Mouse (Mus musculus) left cerebral cortex, adult 2 months (tissue): ENCODE results near the gene Cfap157. TPM values are rescaled to one million over a fixed set of nuclear protein-coding genes. Genes with fewer than 3 reads are reported as not detected.
A peak's percentile ranks its signal among the peaks of the same experiment; 100 is the strongest.

ENCODE experiments used
- DNase-seq, 2 experiments: peaks; one replicate each; pipeline ENCODE4 v3.0.0; 2021 to 2022; ENCODE audit warnings: low spot score in 2 of 2, mixed read lengths in 1 of 2; ENCODE audit errors: extremely low spot score in 1 of 2
- H3K27ac ChIP-seq: fragments of 200-600 bp; 2 replicates; pipeline ENCODE4 v1.8.1; 2022
- H3K4me3 ChIP-seq: fragments of 200-600 bp; 2 replicates; pipeline ENCODE4 v1.8.1; 2022
- CTCF ChIP-seq: fragments of 200-600 bp; IDR thresholded peaks from 2 replicates; pipeline ENCODE4 v1.8.1; 2022; ENCODE audit warnings: antibody characterized with exemption, mild to moderate bottlenecking, moderate library complexity
- intact Hi-C: fragments of 180-260 bp; cut with DNase I; formaldehyde crosslinking; loops from one replicate; pipeline ENCODE4 v1.15.1; 2025
- total RNA-seq, 2 experiments: library from RNA; stranded (reverse); gene quantifications; 2 replicates each; pipeline ENCODE4 v1.2.3; 2021

The Cfap157 gene
- total RNA-seq, 2 experiments from 2014 or later = 0.20 to 0.61 TPM

DNA sequence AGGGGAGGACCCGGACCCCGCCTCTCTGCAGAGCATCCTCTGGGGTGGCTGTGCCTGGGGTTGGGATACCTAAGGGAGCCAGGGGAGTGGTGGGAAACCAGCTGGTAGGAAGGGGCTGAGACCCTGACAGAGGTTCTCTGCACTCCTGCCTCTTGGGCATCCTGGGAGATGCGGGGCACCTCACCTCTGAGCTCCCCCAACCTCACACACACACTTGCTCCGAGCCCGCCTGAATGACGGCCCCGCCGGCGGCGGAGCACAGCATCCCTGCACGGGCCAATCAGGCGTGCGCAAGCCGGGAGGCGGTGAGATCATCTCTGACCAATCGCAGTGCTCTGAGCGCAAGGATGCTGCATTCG is 42.1 kb downstream of the Cfap157 start:
- peak; percentile 87 to 88 for DNase-seq
- TF ChIP-seq CTCF = no peak
- intact Hi-C loops = loop anchor here (1.0 kb wide), 1 partner anchor 29 kb away; the partner anchor contains the start of gene Cdk9
- Histone ChIP-seq H3K4me3 (peak overlapping the region; percentile 87), H3K27ac (peak overlapping the region; percentile 97)

DNA sequence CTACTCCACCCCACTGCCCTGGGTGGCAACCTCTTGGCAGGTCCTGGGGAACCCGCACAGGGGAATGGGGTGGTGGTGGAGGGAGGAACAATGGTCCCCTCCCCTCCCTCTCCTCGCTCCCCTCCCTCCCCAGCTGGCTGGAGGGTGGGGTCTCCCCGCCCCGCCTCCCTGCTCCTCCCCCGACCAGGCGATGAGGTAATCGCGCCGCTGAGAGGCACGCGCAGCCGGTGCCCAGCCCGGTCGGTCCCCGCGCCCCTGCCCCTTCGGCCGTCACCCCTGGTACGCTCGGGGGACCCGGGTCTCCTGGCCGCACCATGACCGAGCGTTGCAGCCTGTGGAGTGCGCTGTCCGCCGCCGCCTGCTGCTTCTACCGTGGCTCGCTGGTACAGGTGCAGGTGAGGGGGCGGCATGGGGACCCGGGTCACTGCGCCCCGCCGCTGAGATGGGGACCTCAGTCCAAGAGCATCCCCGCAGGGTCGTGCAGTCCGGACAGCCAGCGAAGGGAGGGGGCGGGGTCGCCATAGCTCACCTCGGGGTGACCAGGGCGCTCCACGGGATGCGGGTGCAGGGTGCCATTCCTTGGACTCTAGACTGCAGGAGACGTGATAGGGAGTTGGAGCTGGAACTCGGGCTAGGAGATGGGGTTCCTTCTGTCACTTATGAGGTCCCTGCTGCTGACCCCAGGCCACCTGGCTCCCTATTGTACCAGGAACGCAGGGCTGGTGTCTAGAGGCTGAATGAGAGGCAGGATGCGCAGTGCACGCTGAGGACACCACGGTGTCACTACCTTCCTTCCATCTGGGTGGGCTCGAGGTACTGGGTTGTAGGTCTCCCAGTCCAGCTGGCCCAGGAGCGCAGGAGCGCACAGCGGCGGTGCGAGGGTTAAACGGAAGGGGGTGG is 42.7 kb downstream of the Cfap157 start:
- H3K27ac ChIP-seq = peak overlapping the region; percentile 97
- no peak for TF ChIP-seq CTCF
- intact Hi-C loops = loop anchor here (1.0 kb wide), 1 partner anchor 28 kb away; the partner anchor contains the start of gene Cdk9
- peak overlapping the region; percentile 87 for H3K4me3 ChIP-seq
- peak; percentile 68 to 71 for DNase-seq

DNA sequence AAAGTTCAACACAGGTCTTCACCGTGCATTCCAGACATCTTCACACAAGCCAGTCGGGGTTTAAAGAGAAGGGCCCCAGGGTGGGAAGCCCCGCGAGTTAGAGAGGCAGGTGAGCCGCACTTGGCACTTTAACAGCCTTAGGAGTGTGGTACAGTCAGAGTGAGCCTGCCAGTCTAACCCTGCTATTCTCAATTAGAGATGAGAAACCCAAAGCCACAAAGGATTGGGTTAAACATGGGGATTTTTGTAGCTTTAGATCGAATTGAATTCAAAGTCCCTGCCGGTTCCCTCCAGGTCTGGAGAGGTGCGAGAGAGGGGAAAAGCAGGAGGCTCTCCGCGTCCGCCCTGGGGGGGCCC is 43.3 kb downstream of the Cfap157 start, which contains the start of gene 6330409D20Rik:
6330409D20Rik (minus strand) TSS at position 101 of the 357 bp plus-strand sequence.
- peak within 1 kb of the TSS; percentile 97 for H3K27ac ChIP-seq
- intact Hi-C loops = no loop called here
- peak within 1 kb of the TSS; percentile 87 for H3K4me3 ChIP-seq
- TF ChIP-seq CTCF = no peak
- DNase-seq = no peak

DNA sequence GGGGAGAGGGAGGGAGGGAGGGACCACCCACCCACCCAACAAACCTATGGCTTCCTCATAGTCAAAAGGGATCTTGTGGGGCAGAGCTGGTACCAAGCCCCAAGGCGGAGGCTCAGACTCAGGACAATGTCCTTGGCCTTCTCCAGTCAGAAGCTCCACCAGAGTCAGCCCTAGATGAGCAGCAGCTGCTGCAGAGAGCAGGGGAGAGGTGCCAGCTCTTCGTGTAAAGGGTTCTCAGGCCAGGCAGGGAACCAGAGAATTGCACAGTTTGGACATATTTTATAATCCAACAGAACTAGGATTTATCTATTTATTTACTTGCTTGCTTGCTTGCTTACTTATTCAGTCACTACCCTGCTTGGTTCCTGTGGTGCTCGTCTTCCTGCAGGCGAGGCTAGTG is 44.9 kb downstream of the Cfap157 start:
- TF ChIP-seq CTCF = no peak
- DNase-seq = no peak
- H3K27ac ChIP-seq = no peak overlapping the region
- H3K4me3 ChIP-seq = no peak overlapping the region
- intact Hi-C loops = no loop called here

DNA sequence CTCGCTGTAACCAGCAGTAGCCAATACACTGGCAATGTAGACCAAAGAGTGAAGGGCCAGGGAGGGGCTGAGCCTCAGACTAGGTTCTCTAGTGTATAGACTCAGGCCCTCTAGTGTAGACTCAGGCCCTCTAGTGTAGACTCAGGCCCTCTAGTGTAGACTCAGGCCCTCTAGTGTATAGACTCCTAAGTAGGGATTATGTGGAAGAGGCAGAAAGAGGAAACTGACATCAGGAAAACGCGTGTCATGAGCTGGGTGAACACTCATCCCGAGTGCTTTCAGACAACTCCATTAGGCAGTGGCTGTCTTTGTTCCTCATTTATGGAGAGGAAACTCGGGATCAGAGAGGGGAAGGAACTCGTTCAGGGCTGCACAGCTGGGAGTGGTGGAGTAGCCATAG is 47.2 kb downstream of the Cfap157 start:
- Histone ChIP-seq H3K4me3 (no peak overlapping the region), H3K27ac (no peak overlapping the region)
- DNase-seq = no peak
- intact Hi-C loops = no loop called here
- no peak for TF ChIP-seq CTCF

DNA sequence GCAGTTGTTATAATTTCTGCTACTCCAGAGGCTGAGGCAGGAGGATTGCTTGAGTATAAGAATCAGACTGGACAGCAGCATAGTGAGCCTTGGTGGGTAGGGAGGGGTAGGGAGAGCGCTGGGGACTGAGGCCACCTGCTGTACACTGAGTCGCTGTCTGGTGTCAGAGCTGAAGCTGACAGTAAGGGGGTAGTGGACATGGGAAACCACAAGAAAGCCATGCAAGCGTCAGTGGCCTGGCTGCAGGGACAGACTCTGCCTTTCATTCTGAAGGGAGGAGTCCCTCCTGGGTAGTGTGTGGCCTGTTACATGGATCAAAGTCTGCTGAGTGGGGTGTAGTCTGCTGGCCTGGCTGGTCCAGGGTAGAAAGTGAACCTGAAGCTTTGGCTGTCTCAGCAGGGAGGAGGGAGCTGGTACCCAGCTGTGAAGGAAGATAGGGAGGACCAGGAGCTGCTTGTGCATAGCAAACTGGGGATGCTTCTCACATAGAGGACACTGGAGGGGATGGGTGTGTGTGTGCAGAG is 47.9 kb downstream of the Cfap157 start:
- H3K27ac ChIP-seq = no peak overlapping the region
- no peak overlapping the region for H3K4me3 ChIP-seq
- no peak for TF ChIP-seq CTCF
- intact Hi-C loops = no loop called here
- no peak for DNase-seq

DNA sequence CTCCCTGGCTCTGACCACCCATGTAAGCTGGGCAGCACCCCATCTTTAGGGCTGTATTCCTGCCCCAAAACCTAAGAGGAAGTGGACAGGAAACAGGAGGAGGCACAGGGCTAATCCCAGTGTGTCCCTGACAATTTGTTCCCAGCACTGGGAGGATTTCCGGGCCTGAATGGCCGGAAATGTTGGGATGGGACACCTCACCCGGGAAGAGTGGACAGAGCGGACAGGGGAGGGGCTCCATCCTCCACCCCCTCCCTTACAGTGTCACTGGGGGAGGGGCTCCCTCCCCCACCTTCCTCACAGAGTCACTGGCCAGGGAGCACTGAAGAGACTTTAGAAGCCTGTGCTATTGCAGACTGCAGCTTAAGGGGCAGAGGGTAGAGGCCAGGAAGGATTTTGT is 49.3 kb downstream of the Cfap157 start:
- Histone ChIP-seq H3K4me3 (no peak overlapping the region), H3K27ac (peak overlapping the region; percentile 50; the same call in 1 of the 2 replicates)
- TF ChIP-seq CTCF = no peak
- intact Hi-C loops = no loop called here
- DNase-seq = no peak

DNA sequence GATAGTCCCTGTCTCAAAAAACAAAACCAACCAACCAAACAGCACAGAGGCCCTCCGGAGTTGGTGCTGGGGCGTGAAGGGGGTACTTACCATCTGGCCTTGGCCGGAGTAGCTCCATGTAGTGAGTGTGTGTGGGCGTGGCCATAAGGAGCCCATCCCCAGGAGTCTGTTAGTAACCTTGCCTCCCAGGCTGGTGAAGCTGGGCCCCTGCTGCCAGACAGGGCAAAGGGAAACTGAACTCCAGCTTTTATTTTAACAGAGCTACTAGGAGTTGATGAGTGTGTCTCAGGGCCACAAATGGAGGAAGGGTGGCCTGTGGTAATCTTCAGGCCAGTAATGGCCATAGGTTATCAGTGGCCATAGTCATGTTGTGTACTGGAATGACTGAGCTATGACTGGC is 49.7 kb downstream of the Cfap157 start:
- H3K4me3 ChIP-seq = no peak overlapping the region
- no peak for TF ChIP-seq CTCF
- H3K27ac ChIP-seq = no peak overlapping the region
- intact Hi-C loops = no loop called here
- no peak for DNase-seq

DNA sequence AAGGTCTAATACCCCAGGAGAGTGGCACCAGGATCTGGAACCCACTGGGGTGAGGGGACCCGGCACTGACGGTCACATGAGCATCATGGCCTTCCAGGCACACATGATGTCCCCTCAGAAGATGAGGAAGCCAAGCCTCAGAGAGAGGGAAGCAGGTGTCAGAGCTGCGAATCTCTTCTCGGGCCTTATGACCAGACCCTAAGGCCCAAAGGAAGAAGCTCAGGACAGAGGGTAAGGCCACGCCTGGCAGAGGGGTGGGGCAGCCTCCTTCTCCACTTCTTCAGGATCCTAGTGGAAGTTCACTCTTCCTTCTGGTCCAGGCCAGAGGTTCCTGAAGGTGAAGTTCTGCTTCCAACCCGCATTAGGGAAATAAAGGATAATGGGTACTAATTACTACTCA is 51.5 kb downstream of the Cfap157 start:
- no peak for TF ChIP-seq CTCF
- intact Hi-C loops = no loop called here
- Histone ChIP-seq H3K4me3 (no peak overlapping the region), H3K27ac (no peak overlapping the region)
- DNase-seq = no peak

DNA sequence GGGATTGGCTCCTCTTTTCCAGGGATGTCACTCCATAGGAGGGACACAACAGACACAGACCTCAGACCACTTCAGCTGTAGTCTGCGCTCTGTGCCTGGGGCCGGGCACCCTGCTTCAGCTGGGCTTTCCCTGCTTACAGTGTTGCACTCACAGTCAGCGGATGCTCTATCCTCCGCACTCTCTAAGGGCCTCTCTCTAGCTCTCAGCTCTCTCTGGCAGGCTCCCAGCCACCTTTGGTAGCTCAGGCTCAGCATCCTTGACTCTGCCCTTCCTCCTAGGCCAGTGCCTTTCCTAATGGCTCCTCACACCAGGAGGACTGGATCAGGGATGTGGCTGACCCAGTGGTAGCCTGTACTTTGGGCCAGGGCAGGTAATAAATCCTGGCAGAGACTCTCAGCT is 52.3 kb downstream of the Cfap157 start:
- Histone ChIP-seq H3K4me3 (no peak overlapping the region), H3K27ac (no peak overlapping the region)
- intact Hi-C loops = no loop called here
- no peak for TF ChIP-seq CTCF
- no peak for DNase-seq

DNA sequence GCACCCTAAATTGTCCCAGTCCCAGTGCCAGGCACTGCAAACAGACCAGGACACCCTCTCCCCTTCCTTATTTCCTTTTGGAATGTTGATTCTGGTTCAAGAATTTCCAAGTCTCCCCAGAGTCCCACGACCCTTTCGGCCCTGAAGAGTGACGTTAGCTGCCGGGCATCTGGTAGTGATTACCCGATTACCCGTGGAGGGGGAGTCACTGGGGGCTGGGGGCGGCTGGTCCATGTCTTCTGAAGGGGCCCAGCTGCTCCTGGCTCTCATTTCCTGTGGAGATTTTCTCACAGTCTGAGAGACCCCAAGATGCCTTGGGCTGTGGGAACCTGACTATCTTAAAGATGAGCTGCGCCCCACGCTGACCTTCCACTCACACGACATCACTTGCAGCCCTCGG is 53.4 kb downstream of the Cfap157 start:
- intact Hi-C loops = no loop called here
- no peak overlapping the region for H3K27ac ChIP-seq
- DNase-seq = no peak
- no peak overlapping the region for H3K4me3 ChIP-seq
- no peak for TF ChIP-seq CTCF

DNA sequence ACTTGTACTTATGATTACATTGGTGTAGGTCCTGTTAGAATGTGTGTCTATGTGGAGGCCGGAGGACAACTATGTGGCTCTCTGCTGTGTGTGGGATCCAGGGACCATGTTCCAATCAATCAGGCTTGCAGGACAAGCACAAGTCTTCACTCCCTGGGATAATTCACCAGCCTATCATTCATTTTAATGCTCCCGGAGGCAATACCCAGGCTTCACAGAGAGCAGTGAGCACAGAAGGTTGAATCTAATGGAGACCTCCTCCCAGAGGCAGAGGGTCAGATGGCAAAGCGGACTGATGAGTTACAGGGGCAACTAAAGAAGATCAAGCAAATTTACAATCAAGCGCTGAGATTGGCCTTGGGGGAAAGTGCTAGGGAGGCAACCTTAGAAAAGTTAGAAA is 54.7 kb downstream of the Cfap157 start:
- Histone ChIP-seq H3K4me3 (no peak overlapping the region), H3K27ac (no peak overlapping the region; the same call in 1 of the 2 replicates)
- DNase-seq = no peak
- TF ChIP-seq CTCF = no peak
- intact Hi-C loops = no loop called here
